Mouse (Mus musculus): Measurements from ENCODE around the gene Foxj2.

Gene Foxj2

DNA sequence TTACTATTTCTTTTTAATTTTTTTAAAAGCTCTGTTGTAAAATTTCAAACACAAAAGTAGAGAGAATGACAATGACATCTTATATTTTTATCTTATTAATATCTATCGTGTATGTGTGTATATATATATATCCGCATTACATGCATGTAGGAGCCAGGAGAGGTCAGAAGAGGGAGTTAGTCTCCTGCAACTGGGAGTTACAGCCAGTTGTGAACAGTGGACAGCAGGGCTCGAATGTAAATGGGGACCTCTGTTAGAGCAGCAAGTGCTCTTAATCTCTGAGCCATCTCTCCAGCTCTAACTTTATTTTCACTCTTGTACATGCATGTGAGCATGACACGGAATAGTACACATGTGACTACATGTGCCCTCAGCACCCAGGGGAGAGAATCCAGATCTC is 7.0 kb upstream of the Foxj2 start:
- DNase-seq (ENCODE audit: low spot score in 2 of 2): no peak

DNA sequence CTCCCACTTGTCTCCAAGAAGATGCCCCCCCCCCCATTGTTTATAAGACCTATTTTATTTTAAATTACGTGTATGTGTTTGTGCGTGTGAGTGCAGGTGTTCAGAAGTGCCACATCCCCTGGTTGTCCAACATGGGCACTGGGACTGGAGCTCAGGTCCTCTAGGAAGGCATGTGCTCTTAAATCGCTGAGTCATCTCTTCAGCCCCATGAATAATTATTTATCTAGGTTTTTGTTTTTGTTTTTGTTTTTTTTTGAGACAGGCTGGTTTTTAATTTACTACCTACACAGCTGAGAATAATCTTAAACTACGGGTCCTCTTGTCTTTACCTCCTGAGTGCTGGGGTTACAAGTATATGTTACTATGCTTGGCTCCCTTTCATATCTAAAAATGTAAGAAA is 6.1 kb upstream of the Foxj2 start:
- no peak for DNase-seq (ENCODE audit: low spot score in 2 of 2)

DNA sequence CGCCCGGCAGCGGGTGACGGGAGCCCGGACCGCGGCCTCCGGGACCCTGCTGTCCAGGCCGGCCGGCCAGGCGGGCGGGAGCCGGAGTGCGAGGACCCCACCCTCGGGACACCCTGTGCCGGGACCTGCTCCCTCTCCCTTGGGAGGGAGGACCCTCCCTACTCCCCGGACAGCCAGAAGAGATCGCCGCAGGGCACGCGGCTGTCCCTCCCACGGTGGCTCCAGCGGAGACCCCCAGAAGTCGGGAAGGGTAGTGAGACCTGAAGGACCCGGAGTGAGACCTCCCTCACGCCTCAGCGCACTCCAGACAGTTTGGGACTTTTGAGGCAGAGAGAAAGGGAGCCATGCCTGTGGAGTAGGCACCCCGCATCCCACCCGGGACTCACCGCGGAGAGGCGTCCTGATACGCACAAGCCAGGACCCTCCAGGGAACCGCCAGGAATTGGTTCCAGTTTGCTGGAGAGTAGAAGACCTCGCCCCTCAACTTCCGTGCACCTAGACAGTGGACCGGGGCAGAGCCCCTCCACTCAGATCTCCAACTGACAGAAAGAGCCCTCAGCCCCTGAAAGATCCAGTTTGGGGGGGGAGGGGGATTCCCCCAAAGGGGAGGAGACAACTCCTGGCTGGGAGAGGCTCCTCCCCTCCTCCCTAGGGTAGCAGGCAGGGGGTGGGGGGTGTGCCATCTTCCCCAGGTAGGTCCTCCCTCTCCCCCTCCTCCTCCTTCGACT is 521 bp downstream of the Foxj2 start:
- no peak for DNase-seq (ENCODE audit: low spot score in 2 of 2)

DNA sequence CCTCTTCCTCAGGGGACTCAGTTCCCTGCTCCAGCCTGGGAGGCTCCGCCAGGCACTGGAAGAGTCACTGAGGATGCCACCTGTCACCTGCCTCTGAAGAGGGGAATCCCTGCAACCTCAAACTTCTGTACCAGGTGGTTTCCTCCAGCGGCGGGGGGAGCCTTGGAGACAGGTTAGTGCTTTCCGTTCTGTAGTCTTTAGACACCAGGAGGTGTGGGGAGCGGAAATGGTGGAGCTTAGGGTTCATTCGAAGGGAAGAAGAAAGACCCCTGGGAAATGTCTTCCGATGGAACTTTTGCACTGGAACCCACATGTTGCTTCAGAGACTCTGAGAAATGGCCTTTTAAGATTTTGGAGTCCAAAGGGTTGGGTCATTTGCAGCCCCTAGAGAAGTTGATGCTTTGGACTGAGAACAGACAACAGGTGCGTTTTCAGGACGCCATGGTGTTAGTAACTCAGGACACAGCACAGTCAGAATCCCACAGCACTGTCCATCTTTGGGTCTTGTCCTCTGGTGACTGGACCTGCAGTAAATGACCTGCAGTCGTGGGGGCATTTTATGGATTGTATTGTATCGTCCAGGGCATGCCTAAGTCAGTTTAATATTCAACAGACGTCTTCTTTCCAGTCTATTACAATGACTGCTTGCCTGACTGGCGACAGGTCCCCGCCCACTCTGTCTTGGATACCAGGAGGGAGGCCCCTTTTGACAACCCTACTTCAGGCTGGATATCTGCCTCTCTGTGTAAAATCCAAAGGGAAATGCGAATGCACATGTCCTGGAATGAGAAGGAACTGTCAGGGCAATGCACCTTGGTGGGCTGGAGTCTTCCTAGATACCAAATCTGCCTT is 1.3 kb downstream of the Foxj2 start:
- no peak for DNase-seq (ENCODE audit: low spot score in 2 of 2)

DNA sequence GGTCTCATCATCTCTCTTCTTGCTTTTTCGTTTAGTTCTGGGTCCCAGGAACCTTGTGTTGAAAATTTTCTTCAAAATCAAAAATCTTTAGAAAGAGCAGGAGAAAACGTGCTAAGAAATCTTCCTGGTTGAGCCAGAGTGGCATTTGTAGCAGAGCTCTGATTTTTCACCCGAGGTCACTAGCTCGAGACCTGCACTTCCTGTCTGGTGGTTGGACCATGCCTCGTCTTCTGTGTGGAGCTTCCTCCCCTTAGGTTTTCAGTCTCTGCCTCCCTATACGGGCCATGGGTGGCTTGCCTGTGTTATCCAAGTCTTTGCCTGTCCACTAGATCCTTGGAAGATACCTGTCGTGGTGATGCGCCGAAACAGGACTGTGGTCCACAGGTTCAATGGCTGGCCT is 2.1 kb downstream of the Foxj2 start:
- no peak for DNase-seq (ENCODE audit: low spot score in 2 of 2)

DNA sequence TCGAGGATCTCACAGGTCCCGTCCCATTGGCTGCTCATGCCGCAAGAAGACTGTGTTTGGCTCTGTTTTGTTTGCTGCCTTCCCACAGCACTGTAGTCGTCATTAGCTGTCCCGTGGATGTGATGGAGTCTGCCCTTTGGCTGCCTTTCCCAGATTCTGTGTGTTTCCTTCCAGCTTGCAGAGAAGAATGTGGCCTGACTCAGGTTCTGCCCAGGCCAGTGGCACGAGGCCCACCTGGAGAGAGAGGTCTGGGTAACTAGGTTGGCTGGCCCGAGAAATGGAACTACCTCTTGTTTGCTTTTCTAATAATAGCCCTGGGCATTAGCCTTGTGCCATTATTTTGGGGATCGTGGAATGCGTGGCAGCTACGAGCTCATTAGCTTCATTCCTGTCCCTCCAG is 4.4 kb downstream of the Foxj2 start:
- DNase-seq (ENCODE audit: low spot score in 2 of 2): no peak

DNA sequence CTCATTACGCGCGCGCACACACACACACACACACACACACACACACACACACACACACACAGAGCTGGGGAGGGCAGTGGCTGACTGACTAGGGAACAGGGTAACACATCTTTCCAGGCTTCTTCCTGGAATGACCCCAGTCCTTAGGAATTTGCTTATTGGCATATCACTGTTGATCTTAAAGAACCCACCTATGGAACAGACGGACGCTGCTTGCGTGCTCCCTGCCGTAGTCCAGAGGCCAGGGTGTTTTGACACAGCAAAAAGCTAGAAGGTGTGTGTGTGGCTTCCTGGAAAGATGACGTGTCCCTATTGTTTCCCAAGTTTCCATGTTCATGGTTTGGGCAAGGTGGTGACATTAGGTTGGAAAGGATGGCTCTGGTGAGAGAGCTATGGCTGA is 5.5 kb downstream of the Foxj2 start:
- DNase-seq (ENCODE audit: low spot score in 2 of 2): no peak

DNA sequence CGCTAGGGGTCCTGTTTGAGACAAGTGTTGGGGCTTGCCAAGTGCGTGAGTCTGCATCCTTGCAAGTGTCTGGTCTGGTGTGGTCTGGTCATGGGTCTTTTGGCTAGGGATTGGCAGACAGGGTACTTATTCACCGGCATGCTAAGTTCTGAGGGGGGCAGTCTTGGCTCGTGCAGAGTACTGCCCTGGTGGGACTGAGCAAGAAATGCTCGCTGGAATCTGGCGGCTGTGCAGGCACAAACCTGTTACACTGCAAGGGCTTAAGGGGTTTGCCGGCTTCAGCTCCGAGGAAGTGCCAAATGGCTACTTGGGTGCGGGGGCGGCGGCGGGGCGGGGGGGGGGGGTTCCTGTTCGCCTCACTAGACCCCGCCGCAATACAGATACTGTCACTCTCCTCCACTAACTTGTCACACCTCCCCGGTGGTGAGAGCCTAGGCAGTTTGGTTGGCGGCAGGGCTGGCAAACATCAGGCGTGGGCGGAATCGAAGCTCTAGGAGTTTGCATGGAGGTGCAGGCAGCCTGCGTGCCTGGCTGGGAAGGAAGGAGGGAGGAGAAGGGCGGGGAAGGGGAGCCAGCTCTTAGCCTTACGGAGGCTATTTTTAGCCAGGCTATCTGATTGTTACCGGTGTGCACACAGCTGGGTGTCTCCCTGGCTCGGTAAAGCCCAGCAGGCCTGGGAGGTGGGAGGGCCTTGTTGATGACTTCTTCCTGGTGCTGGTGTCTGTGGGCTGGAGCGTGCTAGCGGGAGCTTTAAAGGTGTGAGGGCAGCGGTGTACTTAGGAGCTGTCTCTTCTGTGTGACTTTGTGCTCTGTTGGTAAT is 6.4 kb downstream of the Foxj2 start:
- DNase-seq (ENCODE audit: low spot score in 2 of 2): peak; percentile 90 to 91

DNA sequence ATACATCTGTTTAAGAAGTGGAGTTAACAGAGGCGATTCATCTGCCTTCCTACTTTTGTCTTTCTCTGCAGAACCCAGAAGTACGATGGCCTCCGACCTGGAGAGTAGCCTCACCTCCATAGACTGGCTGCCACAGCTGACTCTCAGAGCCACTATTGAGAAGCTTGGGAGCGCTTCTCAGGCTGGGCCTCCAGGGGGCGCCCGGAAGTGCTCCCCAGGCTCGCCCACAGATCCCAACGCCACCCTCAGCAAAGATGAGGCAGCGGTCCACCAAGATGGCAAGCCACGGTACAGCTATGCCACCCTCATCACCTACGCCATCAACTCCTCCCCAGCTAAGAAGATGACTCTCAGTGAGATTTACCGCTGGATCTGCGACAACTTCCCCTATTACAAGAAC is 8.4 kb downstream of the Foxj2 start:
- no peak for DNase-seq (ENCODE audit: low spot score in 2 of 2)

DNA sequence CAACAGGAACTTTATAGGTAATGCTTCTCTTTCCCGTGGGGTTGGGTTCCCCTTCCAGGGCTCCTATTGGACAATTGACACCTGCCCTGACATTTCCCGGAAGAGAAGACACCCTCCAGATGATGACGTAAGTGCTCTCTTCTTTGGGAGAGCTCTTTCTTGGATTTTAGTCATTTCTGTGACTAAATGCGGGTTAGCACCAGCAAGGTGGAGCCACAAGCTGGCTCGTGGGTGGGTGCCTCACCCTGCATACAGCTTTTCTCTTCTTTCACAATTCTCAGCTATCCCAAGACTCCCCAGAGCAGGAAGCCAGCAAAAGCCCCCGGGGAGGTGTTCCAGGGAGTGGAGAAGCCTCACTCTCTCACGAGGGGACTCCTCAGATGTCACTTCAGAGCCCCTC is 13.2 kb downstream of the Foxj2 start:
- DNase-seq (ENCODE audit: low spot score in 2 of 2): peak in 1 of 2 experiments; percentile 37

DNA sequence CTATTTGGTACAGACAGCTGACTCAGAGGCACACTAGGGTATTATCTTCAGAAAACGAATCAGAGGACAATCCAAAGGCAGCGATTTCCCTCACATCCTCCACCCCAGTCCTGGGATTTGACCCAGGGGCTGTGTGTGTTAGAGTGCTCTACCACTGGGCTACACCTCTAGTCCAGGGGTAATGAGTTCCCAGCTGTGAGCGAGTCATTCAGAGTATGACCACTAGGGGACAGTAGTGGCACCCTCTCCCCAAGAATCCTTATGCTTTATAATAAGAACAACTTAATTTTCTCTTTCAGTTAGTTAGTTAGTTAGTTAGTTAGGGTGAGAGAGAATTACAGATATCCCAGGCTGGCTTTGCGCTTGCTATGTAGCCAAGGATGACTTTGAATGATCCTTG is 14.7 kb downstream of the Foxj2 start:
- no peak for DNase-seq (ENCODE audit: low spot score in 2 of 2)

DNA sequence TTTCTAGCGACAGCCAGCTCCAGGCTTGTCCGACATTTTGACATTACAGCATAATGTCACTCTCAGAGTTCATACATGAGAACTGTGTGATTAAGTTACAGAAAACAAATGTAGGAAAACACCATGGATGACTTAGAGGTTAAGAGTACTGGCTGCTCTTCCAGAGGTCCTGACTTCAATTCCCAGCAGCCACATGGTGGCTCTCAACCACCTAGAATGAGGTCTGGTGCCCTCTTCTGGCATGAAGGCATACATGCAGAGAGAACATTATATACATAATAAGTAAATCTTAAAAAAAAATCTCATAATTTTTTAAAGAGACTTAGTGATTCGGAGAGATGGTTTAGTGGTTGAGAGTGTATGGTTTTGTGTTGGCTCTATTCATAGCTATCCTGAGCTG is 17.3 kb downstream of the Foxj2 start:
- DNase-seq (ENCODE audit: low spot score in 2 of 2): no peak

DNA sequence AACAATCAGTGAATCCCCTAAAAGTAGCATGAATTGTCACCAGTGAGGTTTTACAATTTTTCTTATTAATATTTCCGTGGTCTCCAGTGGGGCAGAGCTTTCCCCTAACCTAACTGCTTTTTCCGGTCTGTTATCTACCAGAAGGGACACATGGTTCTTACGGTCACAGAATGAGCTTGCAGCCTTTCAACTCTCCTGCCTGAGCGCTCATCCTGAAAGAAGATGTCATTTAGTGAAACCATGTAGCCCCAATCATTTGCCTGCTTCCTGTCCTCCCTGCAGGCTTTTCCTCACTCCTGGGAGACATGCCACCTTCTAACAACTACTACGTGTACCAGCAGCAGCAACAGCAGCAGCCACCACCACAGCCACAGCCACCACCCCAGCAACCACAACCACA is 17.8 kb downstream of the Foxj2 start:
- DNase-seq (ENCODE audit: low spot score in 2 of 2): no peak

DNA sequence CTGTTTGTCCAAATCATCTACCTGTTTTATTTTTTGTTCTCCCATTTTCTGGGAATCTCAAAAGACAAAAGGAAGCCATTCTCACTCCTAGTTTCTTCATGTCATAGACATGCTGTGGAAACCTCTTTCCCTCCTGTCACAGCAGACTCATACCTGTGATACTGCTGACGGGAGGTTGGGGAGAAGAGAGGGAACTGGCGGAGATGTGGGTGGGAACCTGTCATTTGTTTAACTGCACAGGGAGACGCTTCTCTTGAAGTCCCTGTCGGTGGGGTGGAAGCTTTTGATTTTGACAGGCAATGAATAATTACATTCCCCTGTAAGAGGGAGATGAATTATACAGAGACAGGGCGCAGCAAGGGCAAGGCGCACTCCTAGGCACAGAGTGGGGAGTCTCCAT is 24.0 kb downstream of the Foxj2 start:
- no peak for DNase-seq (ENCODE audit: low spot score in 2 of 2)

DNA sequence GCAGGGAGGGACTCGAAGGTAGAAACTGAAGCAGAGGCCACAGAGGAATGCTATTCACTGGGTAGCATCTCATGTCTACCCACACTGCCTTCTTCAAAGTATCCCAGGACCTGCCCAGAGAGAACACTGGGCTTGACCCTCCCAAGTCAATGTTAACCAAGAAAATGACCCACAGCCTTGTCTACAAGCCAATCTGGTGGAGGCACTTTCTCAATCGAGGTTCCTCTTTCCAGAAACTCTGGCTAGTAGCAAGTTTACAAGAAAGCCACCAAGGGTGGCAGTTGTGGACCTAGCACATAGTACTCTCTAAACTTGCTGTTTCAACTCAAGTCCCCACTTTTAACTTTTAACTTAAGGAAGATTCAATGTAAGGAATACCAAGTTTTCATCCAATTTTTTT is 33.0 kb downstream of the Foxj2 start:
- DNase-seq (ENCODE audit: low spot score in 2 of 2): no peak

DNA sequence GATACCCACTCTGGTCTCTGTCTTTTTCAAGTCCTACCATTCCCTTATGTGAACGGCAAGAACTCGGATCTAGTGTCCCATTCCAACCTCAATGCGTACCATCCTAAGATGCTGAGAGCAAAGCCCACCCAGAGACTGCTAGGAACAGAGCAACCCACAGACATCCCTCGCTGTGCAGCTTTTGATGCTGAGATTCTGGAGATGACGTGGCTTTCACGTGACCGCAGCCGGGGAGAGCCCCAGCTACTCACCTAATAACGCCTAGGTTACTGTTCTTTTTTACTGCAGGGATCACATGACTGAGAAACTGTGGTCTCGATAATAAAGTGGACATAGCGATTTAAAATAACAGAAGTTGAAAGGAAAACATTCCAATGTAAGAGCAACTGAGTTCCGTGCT is 34.8 kb downstream of the Foxj2 start:
- no peak for DNase-seq (ENCODE audit: low spot score in 2 of 2)

DNA sequence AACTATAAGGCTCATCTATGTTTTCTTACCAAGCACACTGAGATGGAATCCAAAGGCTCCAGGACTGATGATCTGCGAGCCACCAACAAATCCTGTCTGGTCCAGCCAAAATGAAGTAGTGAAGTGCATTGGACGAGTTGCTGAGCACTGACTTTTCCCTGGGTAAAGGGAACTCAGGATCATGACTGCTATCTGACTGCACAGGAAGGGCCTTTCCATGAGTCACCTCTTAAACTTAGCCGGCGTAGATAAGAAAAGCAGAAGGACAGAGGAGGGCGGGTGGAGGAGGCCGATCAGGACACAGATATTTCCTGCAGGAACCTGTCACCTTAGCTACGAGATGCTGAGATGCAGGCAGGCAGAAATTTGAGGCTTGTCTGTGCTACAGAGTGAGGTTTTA is 36.2 kb downstream of the Foxj2 start, which contains the start of gene C3ar1:
Gene C3ar1 (minus strand): TSS at position 207 of the 400 bp plus-strand sequence.
- DNase-seq (ENCODE audit: low spot score in 2 of 2): no peak

DNA sequence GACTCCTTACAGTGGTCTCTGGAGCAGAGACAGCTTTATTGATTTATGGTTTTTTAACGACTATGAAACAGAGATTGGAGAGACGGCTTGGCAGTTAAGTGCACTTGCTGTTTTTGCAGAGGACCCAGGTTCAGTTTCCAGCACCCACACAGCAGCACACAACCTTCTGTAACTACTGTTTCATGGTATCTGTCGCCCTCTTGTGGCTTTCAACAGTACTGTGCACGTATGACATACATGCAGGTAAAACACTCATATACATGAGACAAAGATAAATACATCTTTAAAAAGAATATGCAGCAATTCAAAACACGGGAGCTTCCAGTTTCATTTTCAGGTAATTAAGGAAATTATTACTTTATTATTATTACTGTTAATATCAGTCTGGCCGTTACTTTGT is 42.7 kb downstream of the Foxj2 start:
- no peak for DNase-seq (ENCODE audit: low spot score in 2 of 2)

DNA sequence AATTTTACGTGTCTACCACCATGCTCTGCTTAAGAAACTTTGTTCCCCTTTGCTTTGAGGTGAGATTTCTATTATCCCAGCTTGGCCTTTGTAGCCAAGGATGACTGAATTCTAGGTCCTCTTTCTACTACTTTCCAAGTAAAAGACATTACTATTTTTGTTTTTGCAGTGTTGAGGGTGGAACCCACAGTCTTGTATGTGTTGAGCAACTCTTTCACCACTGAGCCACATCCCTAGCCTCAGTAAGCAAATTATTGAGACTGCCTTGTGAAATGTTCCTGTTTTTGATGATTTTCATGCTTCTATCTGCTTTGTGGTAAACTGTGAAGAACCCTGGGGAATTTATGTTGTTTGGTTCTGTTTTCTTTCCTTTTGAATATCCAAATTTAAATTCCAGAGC is 43.2 kb downstream of the Foxj2 start:
- DNase-seq (ENCODE audit: low spot score in 2 of 2): no peak

DNA sequence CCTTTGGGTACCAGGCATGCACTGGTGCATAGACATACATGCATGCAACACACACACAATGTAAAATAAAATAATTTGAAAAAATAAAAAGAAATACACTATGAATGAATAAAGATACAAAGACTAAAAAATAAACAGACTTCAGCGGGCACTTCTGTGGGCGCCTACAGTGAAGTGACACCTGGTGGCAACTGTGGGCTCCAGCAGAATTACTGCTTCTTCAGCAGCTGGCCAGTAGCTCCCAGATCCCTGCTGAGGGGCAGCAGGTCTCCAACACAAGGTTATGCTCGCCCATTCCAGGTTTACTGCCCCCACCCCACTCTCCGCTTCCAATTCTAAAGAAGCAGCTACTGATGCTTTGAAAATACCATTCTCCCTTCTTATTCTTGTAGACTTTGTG is 48.2 kb downstream of the Foxj2 start:
- no peak for DNase-seq (ENCODE audit: low spot score in 2 of 2)

DNA sequence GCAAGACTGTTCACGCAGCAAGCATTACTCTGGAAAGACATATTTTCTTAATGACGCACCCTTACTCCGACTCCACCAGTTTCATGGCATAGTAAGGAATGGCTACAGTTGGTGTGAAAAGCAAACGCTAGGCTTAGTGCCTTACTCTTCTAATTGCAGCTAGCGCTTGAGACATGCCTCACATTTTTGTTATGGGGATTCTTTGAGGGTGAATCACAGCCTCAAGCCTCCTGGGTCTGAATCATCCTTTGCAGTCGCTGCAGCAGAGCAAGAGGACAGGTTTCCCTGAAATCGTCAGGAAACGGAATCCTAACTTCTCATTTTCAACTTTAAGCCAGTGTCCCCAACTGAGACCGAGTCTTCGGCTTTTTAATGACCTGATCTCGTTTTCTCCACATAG is 50.1 kb downstream of the Foxj2 start:
- no peak for DNase-seq (ENCODE audit: low spot score in 2 of 2)

DNA sequence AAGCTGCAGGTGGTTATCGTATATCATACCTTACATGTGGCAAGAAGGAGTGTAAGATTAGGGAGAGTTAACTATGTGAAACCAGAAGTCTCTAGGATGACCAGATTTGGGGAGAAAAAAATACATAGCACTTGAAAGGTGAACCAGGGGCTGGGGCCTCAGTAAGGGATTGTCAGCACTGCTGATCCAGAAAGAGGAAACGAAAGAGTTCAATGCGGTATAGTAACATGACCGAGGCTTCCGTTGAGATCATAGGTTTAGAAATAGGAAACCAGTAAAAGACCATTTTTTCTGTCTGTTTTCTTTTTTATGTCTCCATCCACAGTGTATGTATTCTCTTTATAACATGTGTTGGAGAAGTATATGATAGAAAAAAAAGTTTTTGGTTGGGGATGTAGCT is 53.1 kb downstream of the Foxj2 start:
- no peak for DNase-seq (ENCODE audit: low spot score in 2 of 2)

Measured in right cerebral cortex, adult 2 months (tissue).